ENCODE assay signal across 27 mouse cellular contexts in the genomic region with DNA sequence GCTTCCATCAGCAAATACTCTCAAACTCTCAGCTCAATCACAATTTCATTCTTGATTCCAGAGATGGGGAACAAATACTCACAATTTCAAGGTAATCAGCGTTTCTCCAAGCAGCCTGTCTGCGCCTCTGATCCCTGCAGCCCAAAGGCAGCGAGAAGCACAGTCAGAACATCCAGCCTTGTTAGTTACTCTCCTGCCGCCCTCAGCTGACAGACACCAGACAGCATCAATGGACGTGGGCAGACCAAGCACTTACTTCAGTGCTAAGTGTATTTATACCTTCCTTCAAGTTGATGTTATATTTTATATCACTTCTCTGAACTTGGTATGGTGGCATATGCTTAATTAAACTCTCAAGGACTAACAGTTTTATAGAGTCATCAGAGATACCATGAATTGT. TPM values are rescaled to one million over a fixed set of nuclear protein-coding genes. Genes with fewer than 3 reads are reported as not detected.
DNase-seq lines count a peak whose midpoint lies in the region; ATAC-seq and TF ChIP-seq lines count a peak whose summit lies in the region.
"Had no signal": no experiment of that assay in that cellular context is flagged by ENCODE, and none has a peak within 500 bp of the region (broad histone marks: within the 10 kb centered on the region; RNA-seq: fewer than 3 reads in every experiment).

No protein-coding gene starts in this region.

- H3K27ac ChIP-seq in forebrain, embryonic 12.5 days = peak overlapping the region; percentile 56
- H3K27ac ChIP-seq in forebrain, embryonic 16.5 days (ENCODE audit: low read length) = no peak overlapping the region
- H3K27ac ChIP-seq in heart, postnatal 0 days (ENCODE audit: low read depth) = 0 out of 2 replicates have a peak overlapping the region, but pooled peaks have one; percentile 8
- peak overlapping the region; percentile 63 for H3K27ac ChIP-seq in embryonic fibroblast, embryonic 13.5 days (ENCODE audit: insufficient read depth, low read length)
- H3K27ac ChIP-seq: gastrocnemius, adult 2 months; hindbrain, embryonic 15.5 days; kidney, postnatal 0 days; limb, embryonic 12.5 days; liver, embryonic 12.5 days had no signal

- H3K4me3 ChIP-seq in forebrain, embryonic 12.5 days (replicated peaks) = no peak overlapping the region
- H3K4me3 ChIP-seq in forebrain, embryonic 16.5 days (replicated peaks; ENCODE audit: low read length) = no peak overlapping the region
- no peak overlapping the region for H3K4me3 ChIP-seq in heart, postnatal 0 days (ENCODE audit: low read depth, low read length)
- no peak overlapping the region for H3K4me3 ChIP-seq in embryonic fibroblast, embryonic 13.5 days (ENCODE audit: insufficient read depth, low read length)
- H3K4me3 ChIP-seq: gastrocnemius, adult 2 months; hindbrain, embryonic 15.5 days; limb, embryonic 12.5 days; liver, embryonic 12.5 days; megakaryocyte, embryonic 14.5 days had no signal

- H3K9me3 ChIP-seq in forebrain, embryonic 12.5 days = no peaks in the 10 kb centered on the region
- H3K9me3 ChIP-seq in forebrain, embryonic 16.5 days (ENCODE audit: control insufficient read depth, low read length) = no peaks in the 10 kb centered on the region
- no peaks in the 10 kb centered on the region for H3K9me3 ChIP-seq in heart, postnatal 0 days (replicated peaks; ENCODE audit: control insufficient read depth, low read length)
- H3K9me3 ChIP-seq: hindbrain, embryonic 15.5 days; limb, embryonic 12.5 days; liver, embryonic 12.5 days; megakaryocyte, embryonic 14.5 days had no signal

- whole genome bisulfite sequencing in forebrain, embryonic 12.5 days = 35% methylated on average over 5 of the region's 5 CpGs
- 23% methylated on average over 5 of the region's 5 CpGs for WGBS in forebrain, embryonic 16.5 days
- WGBS in heart, postnatal 0 days = 45% methylated on average over 5 of the region's 5 CpGs

- no peaks in the 10 kb centered on the region for H3K27me3 ChIP-seq in forebrain, embryonic 12.5 days
- H3K27me3 ChIP-seq in forebrain, embryonic 16.5 days (replicated peaks; ENCODE audit: control insufficient read depth, insufficient read depth, low read length) = no peaks in the 10 kb centered on the region
- no peaks in the 10 kb centered on the region for H3K27me3 ChIP-seq in heart, postnatal 0 days (ENCODE audit: control insufficient read depth, insufficient read depth, low read length)
- H3K27me3 ChIP-seq: hindbrain, embryonic 15.5 days; limb, embryonic 12.5 days; liver, embryonic 12.5 days; megakaryocyte, embryonic 14.5 days had no signal

- peaks cover 6% of the 10 kb centered on the region; the same call in 1 of the 2 replicates for H3K36me3 ChIP-seq in forebrain, embryonic 12.5 days (replicated peaks)
- no peaks in the 10 kb centered on the region for H3K36me3 ChIP-seq in forebrain, embryonic 16.5 days (ENCODE audit: control insufficient read depth, insufficient read depth)
- peaks cover 25% of the 10 kb centered on the region for H3K36me3 ChIP-seq in heart, postnatal 0 days (replicated peaks; ENCODE audit: control insufficient read depth, insufficient read depth, low read length)

- H3K4me2 ChIP-seq in forebrain, embryonic 12.5 days = 0 out of 2 replicates have a peak overlapping the region, but pooled peaks have one; percentile 2
- no peak overlapping the region for H3K4me2 ChIP-seq in forebrain, embryonic 16.5 days (ENCODE audit: low read length)
- H3K4me2 ChIP-seq in heart, postnatal 0 days (ENCODE audit: low read depth, low read length) = no peak overlapping the region
- H3K4me2 ChIP-seq: hindbrain, embryonic 15.5 days; limb, embryonic 12.5 days; liver, embryonic 12.5 days had no signal

- no peak overlapping the region for H3K9ac ChIP-seq in forebrain, embryonic 12.5 days
- H3K9ac ChIP-seq in forebrain, embryonic 16.5 days (replicated peaks; ENCODE audit: low read depth, low read length) = no peak overlapping the region
- no peak overlapping the region for H3K9ac ChIP-seq in heart, postnatal 0 days (replicated peaks; ENCODE audit: low read depth, low read length)
- H3K9ac ChIP-seq: hindbrain, embryonic 15.5 days; limb, embryonic 12.5 days; liver, embryonic 12.5 days had no signal

- no peak for TF ChIP-seq POLR2A in embryonic fibroblast, embryonic 13.5 days (IDR thresholded peaks at IDR 0.05; ENCODE audit: low read depth, low read length)

- peaks cover 44% of the 10 kb centered on the region for H3K4me1 ChIP-seq in forebrain, embryonic 12.5 days
- peaks cover 24% of the 10 kb centered on the region for H3K4me1 ChIP-seq in forebrain, embryonic 16.5 days (replicated peaks; ENCODE audit: control insufficient read depth, insufficient read depth, low read length)
- peaks cover 6% of the 10 kb centered on the region for H3K4me1 ChIP-seq in heart, postnatal 0 days (ENCODE audit: control insufficient read depth, insufficient read depth)
- 0 out of 2 replicates have a peak, but pooled peaks cover 2% of the 10 kb centered on the region for H3K4me1 ChIP-seq in embryonic fibroblast, embryonic 13.5 days (ENCODE audit: control insufficient read depth, insufficient read depth, low read length)
- H3K4me1 ChIP-seq: limb, embryonic 12.5 days had no signal

- intact Hi-C loops in left cerebral cortex, postnatal 36 days (cut with DNase I) = loop anchor here (5.0 kb wide), 1 partner anchor 136 kb away; no protein-coding TSS in a partner anchor

- TF ChIP-seq EP300 in heart, postnatal 0 days (IDR thresholded peaks at IDR 0.05; ENCODE audit: low read depth) = no peak

- ATAC-seq in forebrain, embryonic 12.5 days (ENCODE audit: low FRiP score) = no peak
- no peak for ATAC-seq in forebrain, embryonic 16.5 days
- ATAC-seq in heart, postnatal 0 days (ENCODE audit: insufficient read depth, low read depth) = no peak
- ATAC-seq: intestine, embryonic 16.5 days; liver, embryonic 12.5 days had no signal

- DNase-seq in heart, postnatal 0 days (ENCODE audit: low spot score) = no peak
- DNase-seq in heart, postnatal 4 days = no peak
- peak; percentile 36 to 37 for DNase-seq in left cerebral cortex, postnatal 36 days (ENCODE audit: low spot score in 2 of 2)
- DNase-seq in left cerebral cortex, adult 11 months (ENCODE audit: low spot score) = no peak
- DNase-seq: adrenal gland, postnatal 14 days; cerebellum, adult 11-12 months; embryo, embryonic 11 days; gastrocnemius, adult 2 months; layer of hippocampus, postnatal 36 days; lung, adult 2 months; midbrain, embryonic 14.5 days; spleen, adult 18-20 months; thymus, postnatal 25 days had no signal

- no peak for TF ChIP-seq CTCF in heart, postnatal 0 days (IDR thresholded peaks at IDR 0.05; ENCODE audit: low read depth)
- TF ChIP-seq CTCF in embryonic fibroblast, embryonic 13.5 days (IDR thresholded peaks at IDR 0.05; ENCODE audit: borderline replicate concordance, insufficient read depth, low read length) = no peak

RNA-seq across cellular contexts. Expression of a gene that starts 3.8 kb away (rescaled TPM):
- polyA plus RNA-seq in forebrain, embryonic 12.5 days (2016; fragmentation: Nextera tagmentation; extraction: Ambion mirVana) = 32.0 and 36.4 TPM in 2 replicates
- 15.8 and 20.2 TPM in 2 replicates for polyA plus RNA-seq in forebrain, embryonic 16.5 days (2015; fragmentation: Nextera tagmentation; extraction: Ambion mirVana)
- 14.5 and 16.8 TPM in 2 replicates for total RNA-seq in heart, postnatal 0 days (2014; rRNA removed; ENCODE audit: low replicate concordance)
- polyA plus RNA-seq in heart, postnatal 0 days (2015; fragmentation: Nextera tagmentation; extraction: Ambion mirVana) = 12.6 and 12.7 TPM in 2 replicates
- 10 to 100 TPM; 15.1 to 16.6 TPM for total RNA-seq in heart, postnatal 4 days (2021)
- total RNA-seq in left cerebral cortex, postnatal 36 days (2021) = 10 to 100 TPM; 42.1 to 44.2 TPM
- polyA plus RNA-seq in embryonic fibroblast, embryonic 13.5 days (2011; ENCODE audit: insufficient read length, low read depth, missing spikeins) = 29.4 and 29.7 TPM in 2 replicates

RNA-seq across cellular contexts. Expression of a gene that starts 32.0 kb away (rescaled TPM):
- polyA plus RNA-seq in forebrain, embryonic 12.5 days (2016; fragmentation: Nextera tagmentation; extraction: Ambion mirVana) = not detected in 2 replicates
- polyA plus RNA-seq in forebrain, embryonic 16.5 days (2015; fragmentation: Nextera tagmentation; extraction: Ambion mirVana) = not detected in 2 replicates
- not detected in 2 replicates for total RNA-seq in heart, postnatal 0 days (2014; rRNA removed; ENCODE audit: low replicate concordance)
- not detected in 2 replicates for polyA plus RNA-seq in heart, postnatal 0 days (2015; fragmentation: Nextera tagmentation; extraction: Ambion mirVana)
- not detected for total RNA-seq in heart, postnatal 4 days (2021)
- under 1 TPM in 1 of 2 experiments, not detected in 1; 0.79 TPM for total RNA-seq in left cerebral cortex, postnatal 36 days (2021)
- polyA plus RNA-seq in embryonic fibroblast, embryonic 13.5 days (2011; ENCODE audit: insufficient read length, low read depth, missing spikeins) = not detected in 2 replicates
- total RNA-seq: adrenal gland, postnatal 14 days; gastrocnemius, adult 2 months; granulocyte monocyte progenitor cell, adult 5-6 weeks; layer of hippocampus, adult 18-20 months; layer of hippocampus, postnatal 36 days; MEL had no signal
- polyA plus RNA-seq: embryonic facial prominence, embryonic 14.5 days; heart, embryonic 16.5 days; hindbrain, embryonic 15.5 days; intestine, embryonic 16.5 days; kidney, postnatal 0 days; limb, embryonic 12.5 days; liver, embryonic 12.5 days; lung, adult 2 months; midbrain, embryonic 14.5 days had no signal

RNA-seq across cellular contexts. Expression of a gene that starts 48.3 kb away (rescaled TPM):
- polyA plus RNA-seq in forebrain, embryonic 12.5 days (2016; fragmentation: Nextera tagmentation; extraction: Ambion mirVana) = 36.7 and 37.7 TPM in 2 replicates
- 26.7 and 27.6 TPM in 2 replicates for polyA plus RNA-seq in forebrain, embryonic 16.5 days (2015; fragmentation: Nextera tagmentation; extraction: Ambion mirVana)
- 12.3 and 14.5 TPM in 2 replicates for total RNA-seq in heart, postnatal 0 days (2014; rRNA removed; ENCODE audit: low replicate concordance)
- polyA plus RNA-seq in heart, postnatal 0 days (2015; fragmentation: Nextera tagmentation; extraction: Ambion mirVana) = 12.6 and 13.8 TPM in 2 replicates
- 10 to 100 TPM; 15.1 to 16.0 TPM for total RNA-seq in heart, postnatal 4 days (2021)
- 10 to 100 TPM in 1 of 2 experiments, 1 to 10 TPM in 1; 9.0 to 12.0 TPM for total RNA-seq in left cerebral cortex, postnatal 36 days (2021)
- polyA plus RNA-seq in embryonic fibroblast, embryonic 13.5 days (2011; ENCODE audit: insufficient read length, low read depth, missing spikeins) = 32.0 and 33.0 TPM in 2 replicates
- total RNA-seq: MEL had no signal

Comparison
In these comparisons a context has a peak if more than half of its experiments do, and no peak if none do; other contexts are left out.
1. DNase-seq: peak in left cerebral cortex, postnatal 36 days (2 of 2); none in heart, postnatal 0 days (single experiment), heart, postnatal 4 days (single experiment) and left cerebral cortex, adult 11 months (single experiment).